Mouse (Mus musculus): ENCODE measurements at regions not wholly inside any gene's neighbourhood (a gene's known extent, or its start where the extent isn't known, plus 50 kb on each side); places are given as distances from the start of the nearest gene placed in this dataset.
A peak's percentile ranks its signal among the peaks of the same experiment; 100 is the strongest.

GRCm38 (mm10) chr9:61291646-61292045 is 80.5 kb upstream of the Tle3 start:
- no peak for DNase-seq (ENCODE audit: low spot score)
- no peak overlapping the region for H3K27ac ChIP-seq (ENCODE audit: low read depth, low read length)
- no peak for ATAC-seq (replicated peaks; ENCODE audit: low FRiP score)
- no peaks in the 10 kb centered on the region for H3K36me3 ChIP-seq (ENCODE audit: control insufficient read depth, insufficient read depth, low read length)
- WGBS = 65% methylated on average over 1 of the region's 1 CpGs
- H3K4me3 ChIP-seq (ENCODE audit: low read depth, low read length) = no peak overlapping the region
- peaks cover 9% of the 10 kb centered on the region for H3K4me1 ChIP-seq (replicated peaks; ENCODE audit: control insufficient read depth, insufficient read depth, low read length)
- no peaks in the 10 kb centered on the region; the same call in 1 of the 2 replicates for H3K9me3 ChIP-seq (ENCODE audit: control insufficient read depth, low read length)
- H3K4me2 ChIP-seq (ENCODE audit: low read depth, low read length, severe bottlenecking) = no peak overlapping the region
- no peak overlapping the region for H3K9ac ChIP-seq (ENCODE audit: low read length)
- no peaks in the 10 kb centered on the region; the same call in 1 of the 2 replicates for H3K27me3 ChIP-seq (ENCODE audit: control insufficient read depth, insufficient read depth, low read length)

- WGBS = 65% methylated on average over 3 of the region's 3 CpGs
- no peaks in the 10 kb centered on the region; the same call in 1 of the 2 replicates for H3K27me3 ChIP-seq (ENCODE audit: control insufficient read depth, insufficient read depth, low read length)
- H3K4me1 ChIP-seq (replicated peaks; ENCODE audit: control insufficient read depth, insufficient read depth, low read length) = peaks cover 12% of the 10 kb centered on the region
Measured at GRCm38 (mm10) chr9:61292501-61292900, 79.7 kb upstream of the Tle3 start.

DNA sequence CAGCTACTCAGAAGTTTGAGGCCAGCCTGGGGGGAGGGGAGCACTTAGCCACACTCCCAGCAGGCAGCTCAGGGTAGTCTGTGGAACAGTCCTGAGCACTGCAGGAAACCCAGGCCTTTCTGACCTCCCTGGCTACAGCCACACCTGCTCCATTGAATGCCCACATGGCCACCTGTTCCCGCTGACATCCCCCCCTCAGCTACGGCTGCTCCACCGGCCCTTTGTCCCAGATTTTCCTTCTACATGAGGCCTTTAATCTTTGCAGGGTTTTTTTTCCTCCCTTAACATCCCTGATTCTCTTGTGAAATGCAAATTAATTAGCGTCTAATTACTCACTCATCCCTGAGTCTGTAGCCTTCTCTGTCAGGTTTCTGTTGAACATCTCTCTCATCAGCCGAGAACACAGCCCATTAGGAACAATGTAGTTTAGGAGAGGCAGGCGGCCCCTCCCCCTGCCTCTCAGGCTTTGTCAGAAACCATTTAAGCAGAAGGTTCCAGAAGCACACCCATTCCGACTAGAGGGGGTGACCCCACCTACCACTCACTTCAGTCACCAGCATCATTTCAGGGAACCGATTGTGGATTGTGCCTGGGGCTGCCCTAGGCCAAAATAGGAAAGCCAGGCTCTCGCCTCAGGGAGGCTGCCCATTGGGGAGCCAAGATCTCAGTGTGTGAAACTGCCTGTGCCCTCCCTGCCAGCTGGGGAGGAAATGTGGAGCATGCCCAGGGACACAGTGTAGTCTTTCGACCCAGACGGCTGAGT is 78.8 kb upstream of the Tle3 start:
- no peaks in the 10 kb centered on the region for H3K36me3 ChIP-seq (ENCODE audit: control insufficient read depth, insufficient read depth, low read length)
- no peaks in the 10 kb centered on the region for H3K9me3 ChIP-seq (ENCODE audit: control insufficient read depth, low read length)
- 7% methylated on average over 11 of the region's 11 CpGs for WGBS
- H3K27me3 ChIP-seq (ENCODE audit: control insufficient read depth, insufficient read depth, low read length) = no peaks in the 10 kb centered on the region; the same call in 1 of the 2 replicates
- peak overlapping the region; percentile 12; the same call in 1 of the 2 replicates for H3K9ac ChIP-seq (ENCODE audit: low read length)
- H3K4me1 ChIP-seq (replicated peaks; ENCODE audit: control insufficient read depth, insufficient read depth, low read length) = peaks cover 12% of the 10 kb centered on the region
- DNase-seq (ENCODE audit: low spot score) (peak; percentile 80), ATAC-seq (replicated peaks; ENCODE audit: low FRiP score) (peak; percentile 84)
- peak overlapping the region; percentile 66 for H3K27ac ChIP-seq (ENCODE audit: low read depth, low read length)
- H3K4me3 ChIP-seq (ENCODE audit: low read depth, low read length) = no peak overlapping the region
- no peak overlapping the region for H3K4me2 ChIP-seq (ENCODE audit: low read depth, low read length, severe bottlenecking)

More at GRCm38 (mm10) chr9:61292501-61292900, 79.7 kb upstream of the Tle3 start:
- Histone ChIP-seq H3K27ac (ENCODE audit: low read depth, low read length) (no peak overlapping the region), H3K36me3 (ENCODE audit: control insufficient read depth, insufficient read depth, low read length) (no peaks in the 10 kb centered on the region), H3K9ac (ENCODE audit: low read length) (no peak overlapping the region), H3K4me3 (ENCODE audit: low read depth, low read length) (no peak overlapping the region), H3K9me3 (ENCODE audit: control insufficient read depth, low read length) (no peaks in the 10 kb centered on the region; the same call in 1 of the 2 replicates), H3K4me2 (ENCODE audit: low read depth, low read length, severe bottlenecking) (no peak overlapping the region)
- ATAC-seq (replicated peaks; ENCODE audit: low FRiP score) (no peak), DNase-seq (ENCODE audit: low spot score) (no peak)

- no peaks in the 10 kb centered on the region; the same call in 1 of the 2 replicates for H3K27me3 ChIP-seq (ENCODE audit: control insufficient read depth, insufficient read depth, low read length)
- no peaks in the 10 kb centered on the region for H3K36me3 ChIP-seq (ENCODE audit: control insufficient read depth, insufficient read depth, low read length)
- H3K4me2 ChIP-seq (ENCODE audit: low read depth, low read length, severe bottlenecking) = no peak overlapping the region
- H3K9me3 ChIP-seq (ENCODE audit: control insufficient read depth, low read length) = no peaks in the 10 kb centered on the region
- H3K27ac ChIP-seq (ENCODE audit: low read depth, low read length) = no peak overlapping the region
- no peak for ATAC-seq (replicated peaks; ENCODE audit: low FRiP score)
- H3K9ac ChIP-seq (ENCODE audit: low read length) = no peak overlapping the region
- no peak overlapping the region for H3K4me3 ChIP-seq (ENCODE audit: low read depth, low read length)
- H3K4me1 ChIP-seq (replicated peaks; ENCODE audit: control insufficient read depth, insufficient read depth, low read length) = peaks cover 12% of the 10 kb centered on the region
- WGBS = 83% methylated on average over 5 of the region's 5 CpGs
- DNase-seq (ENCODE audit: low spot score) = no peak
Measured at GRCm38 (mm10) chr9:61295001-61295400, 77.2 kb upstream of the Tle3 start.

DNA sequence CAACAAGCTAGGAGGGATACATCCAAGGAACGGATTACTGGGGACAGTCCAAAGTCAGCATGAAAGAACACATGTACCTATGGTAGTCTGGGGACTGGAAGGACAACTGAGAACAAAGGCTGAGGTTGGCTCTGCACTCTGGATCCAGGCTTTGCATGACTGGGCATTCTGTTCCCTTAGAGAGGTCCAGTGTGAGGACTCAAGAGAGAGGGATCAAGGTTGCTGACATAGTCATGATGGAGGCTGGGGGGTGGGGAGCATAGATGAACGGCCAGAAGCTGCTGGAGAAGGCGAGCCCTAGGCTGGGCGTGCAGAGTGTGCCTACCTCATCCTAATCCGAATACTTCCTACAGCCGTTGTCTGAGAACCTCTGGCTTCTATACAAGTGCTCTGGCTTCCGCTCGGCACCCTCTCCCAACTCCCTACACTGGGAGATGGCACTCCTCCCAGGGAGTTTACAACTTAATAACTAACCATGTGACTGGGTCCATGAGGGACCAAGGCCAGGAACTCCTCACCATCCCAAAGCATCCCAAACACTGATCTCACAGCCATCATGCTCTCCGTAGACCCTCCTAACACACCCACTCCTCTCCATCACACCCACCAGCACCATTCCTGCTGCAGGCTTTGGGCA is 75.7 kb upstream of the Tle3 start:
- H3K27ac ChIP-seq (ENCODE audit: low read depth, low read length) = no peak overlapping the region
- H3K9ac ChIP-seq (ENCODE audit: low read length) = no peak overlapping the region
- H3K36me3 ChIP-seq (ENCODE audit: control insufficient read depth, insufficient read depth, low read length) = no peaks in the 10 kb centered on the region
- no peaks in the 10 kb centered on the region for H3K9me3 ChIP-seq (ENCODE audit: control insufficient read depth, low read length)
- ATAC-seq (replicated peaks; ENCODE audit: low FRiP score) (no peak), DNase-seq (ENCODE audit: low spot score) (no peak)
- 94% methylated on average over 9 of the region's 9 CpGs for WGBS
- H3K4me1 ChIP-seq (replicated peaks; ENCODE audit: control insufficient read depth, insufficient read depth, low read length) = peaks cover 12% of the 10 kb centered on the region
- H3K4me3 ChIP-seq (ENCODE audit: low read depth, low read length) = no peak overlapping the region
- H3K4me2 ChIP-seq (ENCODE audit: low read depth, low read length, severe bottlenecking) = no peak overlapping the region
- H3K27me3 ChIP-seq (ENCODE audit: control insufficient read depth, insufficient read depth, low read length) = no peaks in the 10 kb centered on the region; the same call in 1 of the 2 replicates

DNA sequence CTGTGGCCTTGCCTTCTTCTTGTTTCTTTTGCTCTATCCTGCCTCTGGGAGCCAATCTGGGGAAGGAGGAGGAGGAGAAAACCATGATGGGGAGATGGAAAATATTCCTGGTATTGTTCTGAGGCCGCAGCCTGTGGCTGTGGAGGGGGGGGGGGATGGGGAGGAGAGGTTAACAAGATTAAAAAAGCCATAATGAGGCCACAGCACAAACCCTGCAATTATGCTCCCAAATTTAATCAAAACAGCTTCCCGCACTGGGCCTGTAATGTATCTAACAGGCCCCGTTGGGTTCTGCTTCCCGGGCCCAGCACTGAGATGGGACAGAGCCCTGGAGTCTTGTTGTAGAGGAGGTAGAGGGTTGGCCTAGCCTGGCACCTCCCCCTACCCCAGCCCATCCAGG is 74.8 kb upstream of the Tle3 start:
- H3K36me3 ChIP-seq (ENCODE audit: control insufficient read depth, insufficient read depth, low read length) = no peaks in the 10 kb centered on the region
- no peak overlapping the region for H3K9ac ChIP-seq (ENCODE audit: low read length)
- no peaks in the 10 kb centered on the region; the same call in 1 of the 2 replicates for H3K27me3 ChIP-seq (ENCODE audit: control insufficient read depth, insufficient read depth, low read length)
- H3K4me3 ChIP-seq (ENCODE audit: low read depth, low read length) = no peak overlapping the region
- no peak overlapping the region for H3K4me2 ChIP-seq (ENCODE audit: low read depth, low read length, severe bottlenecking)
- no peak overlapping the region for H3K27ac ChIP-seq (ENCODE audit: low read depth, low read length)
- DNase-seq (ENCODE audit: low spot score) = no peak
- H3K9me3 ChIP-seq (ENCODE audit: control insufficient read depth, low read length) = no peaks in the 10 kb centered on the region
- ATAC-seq (replicated peaks; ENCODE audit: low FRiP score) = no peak
- peaks cover 12% of the 10 kb centered on the region for H3K4me1 ChIP-seq (replicated peaks; ENCODE audit: control insufficient read depth, insufficient read depth, low read length)
- WGBS = 20% methylated on average over 4 of the region's 4 CpGs

DNA sequence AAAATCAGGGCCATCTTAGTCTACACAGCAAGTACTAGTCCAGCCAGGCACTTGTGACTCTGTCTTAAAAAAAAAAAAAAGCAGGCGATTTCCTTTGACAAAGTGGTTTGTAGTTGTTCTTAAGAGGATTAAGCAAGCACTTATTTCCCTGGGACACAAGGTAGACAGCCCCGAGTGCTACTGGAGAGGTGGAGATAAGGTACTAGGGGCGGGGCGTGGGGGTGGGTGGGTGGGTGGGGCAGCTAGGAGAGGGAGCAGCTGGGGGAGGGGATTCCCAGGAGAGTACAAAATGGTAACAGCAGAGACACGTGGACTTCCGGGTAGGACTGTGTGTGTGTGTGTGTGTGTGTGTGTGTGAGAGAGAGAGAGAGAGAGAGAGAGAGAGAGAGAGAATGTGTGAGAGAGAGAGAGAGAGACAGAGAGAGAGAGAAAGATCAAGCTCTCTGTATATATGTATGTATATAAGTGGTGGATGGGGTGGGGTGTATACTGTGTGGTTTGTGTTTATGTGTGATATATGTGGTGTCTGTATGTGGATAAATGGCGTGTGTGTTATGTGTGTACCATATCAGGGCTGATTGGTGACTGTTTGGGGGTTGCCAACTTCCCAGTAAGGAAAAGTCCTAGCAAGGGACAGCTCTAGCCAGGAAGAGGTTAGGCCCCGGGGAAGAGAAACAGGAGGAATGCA is 72.1 kb upstream of the Tle3 start:
- no peaks in the 10 kb centered on the region; the same call in 1 of the 2 replicates for H3K27me3 ChIP-seq (ENCODE audit: control insufficient read depth, insufficient read depth, low read length)
- no peak overlapping the region for H3K4me2 ChIP-seq (ENCODE audit: low read depth, low read length, severe bottlenecking)
- DNase-seq (ENCODE audit: low spot score) = no peak
- H3K36me3 ChIP-seq (ENCODE audit: control insufficient read depth, insufficient read depth, low read length) = no peaks in the 10 kb centered on the region
- H3K4me1 ChIP-seq (replicated peaks; ENCODE audit: control insufficient read depth, insufficient read depth, low read length) = peaks cover 3% of the 10 kb centered on the region; the same call in 1 of the 2 replicates
- WGBS = 59% methylated on average over 8 of the region's 8 CpGs
- no peak overlapping the region for H3K9ac ChIP-seq (ENCODE audit: low read length)
- no peak overlapping the region for H3K27ac ChIP-seq (ENCODE audit: low read depth, low read length)
- no peak for ATAC-seq (replicated peaks; ENCODE audit: low FRiP score)
- H3K9me3 ChIP-seq (ENCODE audit: control insufficient read depth, low read length) = no peaks in the 10 kb centered on the region
- H3K4me3 ChIP-seq (ENCODE audit: low read depth, low read length) = no peak overlapping the region

GRCm38 (mm10) chr9:61301070-61301469 is 71.1 kb upstream of the Tle3 start:
- H3K4me3 ChIP-seq (ENCODE audit: low read depth, low read length) = no peak overlapping the region
- H3K4me1 ChIP-seq (replicated peaks; ENCODE audit: control insufficient read depth, insufficient read depth, low read length) = peaks cover 3% of the 10 kb centered on the region; the same call in 1 of the 2 replicates
- WGBS = 88% methylated on average over 8 of the region's 8 CpGs
- no peak for DNase-seq (ENCODE audit: low spot score)
- H3K9me3 ChIP-seq (ENCODE audit: control insufficient read depth, low read length) = no peaks in the 10 kb centered on the region
- H3K27ac ChIP-seq (ENCODE audit: low read depth, low read length) = no peak overlapping the region
- H3K36me3 ChIP-seq (ENCODE audit: control insufficient read depth, insufficient read depth, low read length) = no peaks in the 10 kb centered on the region
- H3K9ac ChIP-seq (ENCODE audit: low read length) = no peak overlapping the region
- H3K27me3 ChIP-seq (ENCODE audit: control insufficient read depth, insufficient read depth, low read length) = no peaks in the 10 kb centered on the region; the same call in 1 of the 2 replicates
- no peak overlapping the region for H3K4me2 ChIP-seq (ENCODE audit: low read depth, low read length, severe bottlenecking)
- no peak for ATAC-seq (replicated peaks; ENCODE audit: low FRiP score)

Measured in forebrain, embryonic 11.5 days (tissue).